Mouse (Mus musculus) cerebellum, adult 8-10 months (tissue): ENCODE data around the gene Serpinb6b.
A peak's percentile ranks its signal among the peaks of the same experiment; 100 is the strongest.

Experiments used
- DNase-seq: peaks from one replicate; pipeline ENCODE4 v3.0.0; 2022

Serpinb6b gene

GRCm38 (mm10) chr13:32975710-32976109 lies 10.7 kb downstream of the Serpinb6b start:
- no peak for DNase-seq

GRCm38 (mm10) chr13:32982556-32983042 lies 17.6 kb downstream of the Serpinb6b start:
- no peak for DNase-seq

- DNase-seq = no peak
Measured at GRCm38 (mm10) chr13:32986256-32986655, 21.2 kb downstream of the Serpinb6b start.

GRCm38 (mm10) chr13:32993152-32993893 lies 28.3 kb downstream of the Serpinb6b start:
- no peak for DNase-seq

- DNase-seq = no peak
Measured at GRCm38 (mm10) chr13:32993894-32994242, 28.9 kb downstream of the Serpinb6b start.

GRCm38 (mm10) chr13:32995051-32995450 lies 30.0 kb downstream of the Serpinb6b start:
- DNase-seq = no peak

- DNase-seq = no peak
Measured at GRCm38 (mm10) chr13:33001341-33001740, 36.3 kb downstream of the Serpinb6b start.

GRCm38 (mm10) chr13:33002950-33003349 lies 37.9 kb downstream of the Serpinb6b start, which contains the start of gene Serpinb9:
Gene Serpinb9, plus strand, starts transcription at chr13:33003250.
- no peak for DNase-seq

- DNase-seq = no peak
Measured at GRCm38 (mm10) chr13:33003523-33004413, 38.8 kb downstream of the Serpinb6b start.

GRCm38 (mm10) chr13:33004414-33005105 lies 39.6 kb downstream of the Serpinb6b start:
- peak; percentile 70 for DNase-seq

GRCm38 (mm10) chr13:33005501-33006075 lies 40.6 kb downstream of the Serpinb6b start:
- peak; percentile 5 for DNase-seq

- DNase-seq = no peak
Measured at GRCm38 (mm10) chr13:33006555-33006954, 41.5 kb downstream of the Serpinb6b start.

GRCm38 (mm10) chr13:33012395-33012794 lies 47.4 kb downstream of the Serpinb6b start:
- DNase-seq = no peak

GRCm38 (mm10) chr13:33013271-33013670 lies 48.3 kb downstream of the Serpinb6b start:
- DNase-seq = no peak

- no peak for DNase-seq
Measured at GRCm38 (mm10) chr13:33022371-33022770, 57.4 kb downstream of the Serpinb6b start.

GRCm38 (mm10) chr13:33026427-33027057 lies 61.5 kb downstream of the Serpinb6b start:
- DNase-seq = no peak

- no peak for DNase-seq
Measured at GRCm38 (mm10) chr13:33027244-33027643, 62.2 kb downstream of the Serpinb6b start, which contains the start of gene Serpinb9b. Gene Serpinb9b, plus strand, starts transcription at chr13:33027416.

- DNase-seq = no peak
Measured at GRCm38 (mm10) chr13:33028146-33028545, 63.1 kb downstream of the Serpinb6b start.

- DNase-seq = no peak
Measured at GRCm38 (mm10) chr13:33028550-33028949, 63.5 kb downstream of the Serpinb6b start.
